Mouse (Mus musculus): ENCODE measurements around the gene Obscn.

DNA sequence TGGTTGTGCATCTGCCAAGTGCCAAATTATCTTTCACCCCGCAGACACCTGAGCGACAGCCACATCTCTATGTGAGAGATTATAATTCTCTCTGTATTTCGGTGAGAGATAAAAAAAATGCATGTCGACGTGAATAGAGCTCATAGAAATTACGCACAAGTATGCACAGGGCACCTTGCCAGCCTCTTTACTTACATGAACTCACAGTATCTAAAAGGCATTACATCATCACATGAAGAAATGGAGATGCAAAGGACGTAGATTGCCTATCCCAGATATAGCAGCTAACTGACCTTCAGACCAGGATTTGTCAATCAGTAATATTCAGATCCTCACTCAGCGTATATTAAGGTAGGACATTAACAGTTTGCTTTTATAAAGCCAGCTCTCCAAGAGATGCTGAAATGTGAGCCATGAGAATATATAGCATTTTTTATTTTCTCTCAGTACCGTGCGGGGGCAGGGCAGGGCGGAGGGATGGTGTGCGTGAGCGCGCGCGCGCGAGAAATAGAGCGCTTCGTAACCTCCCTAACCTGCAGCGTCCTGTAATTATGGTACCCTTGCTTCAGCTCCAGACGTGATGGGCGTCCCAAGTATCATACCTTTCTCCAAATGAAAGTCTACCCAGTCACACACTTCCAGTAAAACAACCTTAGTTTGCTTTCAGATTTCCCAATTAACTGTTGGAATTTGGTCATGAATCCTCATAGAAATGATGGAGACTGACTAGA, 188.2 kb downstream of the Obscn start:
- TF ChIP-seq CTCF (IDR thresholded peaks at IDR 0.05; ENCODE audit: low read depth), result no peak
- TF ChIP-seq EP300 (IDR thresholded peaks at IDR 0.05; ENCODE audit: low read depth), result no peak

All from heart, postnatal 0 days (tissue).